Mouse (Mus musculus) midbrain, embryonic 12.5 days (tissue): ENCODE measurements at regions not wholly inside any gene's neighbourhood (a gene's known extent, or its start where the extent isn't known, plus 50 kb on each side); places are given as distances from the start of the nearest gene placed in this dataset.

Experiments used
- ATAC-seq: fragments of 200-750 bp; cut with Nextera tagmentation; 2 replicates; pipeline ENCODE4 v1.8.0; 2017; ENCODE audit warnings: low read depth, moderate TSS enrichment, moderate library complexity; ENCODE audit not compliant: low FRiP score
- H3K27ac ChIP-seq: fragments of 300-500 bp; sonication (generic); replicated peaks from 2 replicates; pipeline ENCODE4 v1.5.1; 2016; ENCODE audit warnings: mild to moderate bottlenecking
- H3K27me3 ChIP-seq: fragments of 300-500 bp; sonication (generic); 2 replicates; pipeline ENCODE4 v1.6.1; 2016; ENCODE audit warnings: mild to moderate bottlenecking
- H3K36me3 ChIP-seq: fragments of 300-500 bp; sonication (generic); 2 replicates; pipeline ENCODE4 v1.6.1; 2016
- H3K4me1 ChIP-seq: fragments of 300-500 bp; sonication (generic); 2 replicates; pipeline ENCODE4 v1.6.1; 2016
- H3K4me2 ChIP-seq: fragments of 300-500 bp; sonication (generic); replicated peaks from 2 replicates; pipeline ENCODE4 v1.6.1; 2016; ENCODE audit warnings: mild to moderate bottlenecking, moderate library complexity
- H3K4me3 ChIP-seq: fragments of 300-500 bp; sonication (generic); 2 replicates; pipeline ENCODE4 v1.5.1; 2016; ENCODE audit warnings: mild to moderate bottlenecking
- H3K9ac ChIP-seq: fragments of 300-500 bp; sonication (generic); replicated peaks from 2 replicates; pipeline ENCODE4 v1.6.1; 2016; ENCODE audit warnings: mild to moderate bottlenecking, moderate library complexity
- H3K9me3 ChIP-seq: fragments of 300-500 bp; sonication (generic); 2 replicates; pipeline ENCODE4 v1.6.1; 2016; ENCODE audit warnings: mild to moderate bottlenecking
- WGBS: fragments of 180-500 bp; shearing (Covaris S2); methylation state at CpG from one replicate; pipeline ENCODE4 v1.1.7; 2016; 5-methylcytosine and 5-hydroxymethylcytosine counted together

DNA sequence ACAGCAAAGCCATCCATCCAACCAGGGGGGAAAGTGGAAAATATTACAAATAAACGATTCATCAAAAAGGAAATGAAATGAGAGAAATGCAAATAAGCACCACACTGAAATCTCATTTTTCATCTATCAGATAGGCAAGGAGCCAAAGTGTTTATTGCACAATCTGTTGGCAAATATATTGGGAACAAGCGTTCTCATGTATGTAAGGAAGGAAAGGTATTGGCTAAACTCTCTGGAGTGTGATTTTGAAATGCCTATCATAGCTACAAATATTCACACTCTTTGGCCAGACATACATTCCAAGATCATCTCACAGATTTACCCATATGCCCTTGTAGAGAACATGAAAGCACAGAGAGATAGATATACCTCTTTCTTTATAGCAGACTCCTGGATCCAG, 90.6 kb upstream of the Ppp1r12a start:
- H3K9ac ChIP-seq = no peak overlapping the region
- H3K4me1 ChIP-seq = no peaks in the 10 kb centered on the region
- H3K9me3 ChIP-seq = no peaks in the 10 kb centered on the region
- no peaks in the 10 kb centered on the region for H3K36me3 ChIP-seq
- no peak overlapping the region for H3K4me2 ChIP-seq
- H3K27ac ChIP-seq = no peak overlapping the region
- H3K27me3 ChIP-seq = no peaks in the 10 kb centered on the region
- WGBS = 92% methylated on average over 2 of the region's 2 CpGs
- ATAC-seq = no peak
- H3K4me3 ChIP-seq = no peak overlapping the region

DNA sequence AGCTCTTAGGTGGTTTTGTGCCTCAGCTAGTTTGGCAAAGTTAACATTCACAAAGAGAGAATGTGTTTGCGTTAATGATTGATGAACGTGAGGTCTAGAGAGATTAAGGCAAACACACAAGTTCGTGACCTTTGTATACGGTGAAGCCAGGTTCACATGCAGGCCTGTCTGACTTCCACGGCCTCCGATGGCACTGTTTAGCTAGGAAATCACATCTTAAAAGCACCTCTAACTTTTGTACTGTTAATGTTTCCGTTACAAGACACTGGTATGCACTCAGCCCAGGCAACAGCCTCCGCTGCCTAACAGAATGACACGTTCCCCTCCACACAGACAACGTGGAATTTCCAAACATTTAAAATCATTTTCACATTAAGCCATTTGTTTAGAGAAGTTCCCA, 94.3 kb upstream of the Ppp1r12a start:
- H3K4me2 ChIP-seq = no peak overlapping the region
- no peaks in the 10 kb centered on the region for H3K4me1 ChIP-seq
- H3K4me3 ChIP-seq = no peak overlapping the region
- H3K27ac ChIP-seq = no peak overlapping the region
- no peaks in the 10 kb centered on the region for H3K9me3 ChIP-seq
- H3K9ac ChIP-seq = no peak overlapping the region
- WGBS = 85% methylated on average over 10 of the region's 10 CpGs
- ATAC-seq = no peak
- H3K27me3 ChIP-seq = no peaks in the 10 kb centered on the region
- no peaks in the 10 kb centered on the region for H3K36me3 ChIP-seq

DNA sequence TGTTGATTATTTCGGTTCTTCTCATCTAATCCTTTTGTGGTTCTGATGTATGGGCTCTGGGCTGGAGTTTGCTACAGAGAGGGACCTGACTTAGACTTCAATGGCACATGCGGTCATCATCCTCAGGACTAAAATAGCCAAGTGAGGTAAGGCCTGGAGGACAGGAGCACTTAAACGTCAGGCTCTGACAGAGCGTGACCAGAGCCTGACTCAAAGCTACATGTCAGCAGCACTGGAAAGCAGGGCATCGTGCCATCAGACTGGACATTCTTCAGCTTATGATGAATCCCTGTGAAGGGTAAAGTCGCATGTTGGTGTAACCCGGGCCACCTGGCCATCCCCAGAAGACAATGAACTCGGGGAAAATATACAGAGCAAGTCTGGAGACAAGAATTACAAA, 95.8 kb upstream of the Ppp1r12a start:
- H3K4me2 ChIP-seq = no peak overlapping the region
- no peak overlapping the region for H3K9ac ChIP-seq
- no peaks in the 10 kb centered on the region for H3K9me3 ChIP-seq
- H3K4me1 ChIP-seq = no peaks in the 10 kb centered on the region
- no peak for ATAC-seq
- 88% methylated on average over 8 of the region's 8 CpGs for WGBS
- no peak overlapping the region for H3K4me3 ChIP-seq
- no peak overlapping the region for H3K27ac ChIP-seq
- H3K27me3 ChIP-seq = no peaks in the 10 kb centered on the region
- H3K36me3 ChIP-seq = no peaks in the 10 kb centered on the region

DNA sequence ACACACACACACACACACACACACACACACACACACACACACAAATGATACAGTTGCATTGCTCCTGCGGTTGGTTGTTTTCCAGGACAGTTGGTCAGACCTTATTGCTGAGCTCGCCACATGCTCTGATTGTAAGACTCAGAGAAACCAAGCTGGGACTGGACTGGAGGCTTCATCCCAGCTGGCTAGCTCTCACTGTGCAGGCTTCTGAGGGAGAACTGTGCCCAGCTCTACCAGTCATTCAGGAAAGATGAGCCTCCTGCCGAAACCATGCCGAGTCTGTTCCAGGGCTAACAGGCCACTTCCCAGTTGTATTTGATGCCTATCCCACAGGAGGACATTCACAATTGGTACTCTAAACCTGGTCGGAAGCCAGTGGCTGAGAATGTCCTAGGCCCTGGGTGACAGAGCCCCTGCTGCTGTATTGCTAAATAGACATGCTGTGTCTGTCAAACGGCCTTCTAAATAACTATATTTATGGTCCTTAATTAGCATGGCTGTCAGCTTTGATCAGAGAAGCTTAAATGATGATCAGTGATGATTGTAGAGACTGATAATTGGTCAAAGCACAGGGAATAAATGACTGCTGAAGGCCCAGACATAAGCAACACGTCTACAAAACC, 100.1 kb upstream of the Ppp1r12a start:
- H3K9me3 ChIP-seq = no peaks in the 10 kb centered on the region
- H3K4me2 ChIP-seq = no peak overlapping the region
- H3K4me1 ChIP-seq = no peaks in the 10 kb centered on the region
- WGBS = 66% methylated on average over 7 of the region's 7 CpGs
- no peak overlapping the region for H3K9ac ChIP-seq
- H3K27ac ChIP-seq = no peak overlapping the region
- ATAC-seq = 0 out of 2 replicates have a peak, but pooled peaks have one; percentile 23
- no peak overlapping the region for H3K4me3 ChIP-seq
- H3K27me3 ChIP-seq = no peaks in the 10 kb centered on the region
- H3K36me3 ChIP-seq = no peaks in the 10 kb centered on the region

DNA sequence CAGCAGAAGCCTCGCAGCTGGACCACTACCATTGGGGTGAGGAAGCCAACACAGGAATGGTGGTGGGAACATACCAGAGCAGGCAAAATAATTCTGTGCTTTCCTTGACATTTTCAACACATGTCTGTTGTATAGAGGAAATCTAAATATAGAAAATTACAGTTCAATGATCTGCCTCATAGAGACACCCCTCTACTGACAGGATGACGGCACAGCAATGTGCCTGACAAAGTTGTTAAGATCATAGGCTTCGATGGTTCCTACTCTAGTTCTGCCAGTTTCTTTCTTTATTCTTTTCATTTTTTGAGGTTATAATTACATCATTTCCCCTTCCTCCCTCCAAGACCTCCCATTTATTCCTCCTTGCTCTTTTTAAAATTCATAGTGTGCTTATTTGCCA, 101.4 kb upstream of the Ppp1r12a start:
- Histone ChIP-seq H3K9me3 (no peaks in the 10 kb centered on the region), H3K36me3 (no peaks in the 10 kb centered on the region), H3K9ac (no peak overlapping the region), H3K4me3 (no peak overlapping the region), H3K27ac (no peak overlapping the region), H3K27me3 (no peaks in the 10 kb centered on the region), H3K4me2 (no peak overlapping the region), H3K4me1 (no peaks in the 10 kb centered on the region)
- 93% methylated on average over 3 of the region's 3 CpGs for WGBS
- ATAC-seq = no peak

DNA sequence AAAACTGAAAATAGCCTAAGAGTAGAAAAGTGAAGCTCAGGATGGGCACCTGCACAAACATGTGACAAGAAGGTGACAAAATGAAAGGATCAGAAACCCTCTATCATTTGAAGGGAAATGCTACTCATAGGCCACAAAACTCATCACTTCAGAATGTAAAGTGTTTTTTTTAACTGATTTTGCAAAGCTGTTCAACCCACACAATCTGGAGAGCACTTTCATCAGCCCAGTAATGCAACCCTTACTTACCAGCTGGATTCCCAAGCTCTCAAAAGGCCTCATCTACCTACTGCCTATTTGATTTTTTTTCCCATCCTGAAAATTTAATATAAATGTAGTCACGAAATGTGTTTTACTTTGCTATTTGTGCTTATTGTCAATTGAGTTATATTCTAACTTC, 110.4 kb upstream of the Ppp1r12a start:
- Histone ChIP-seq H3K36me3 (no peaks in the 10 kb centered on the region), H3K4me1 (no peaks in the 10 kb centered on the region), H3K27me3 (no peaks in the 10 kb centered on the region), H3K4me2 (no peak overlapping the region), H3K9me3 (no peaks in the 10 kb centered on the region), H3K27ac (no peak overlapping the region), H3K4me3 (no peak overlapping the region), H3K9ac (no peak overlapping the region)
- WGBS = 92% methylated on average over 1 of the region's 1 CpGs
- ATAC-seq = no peak

DNA sequence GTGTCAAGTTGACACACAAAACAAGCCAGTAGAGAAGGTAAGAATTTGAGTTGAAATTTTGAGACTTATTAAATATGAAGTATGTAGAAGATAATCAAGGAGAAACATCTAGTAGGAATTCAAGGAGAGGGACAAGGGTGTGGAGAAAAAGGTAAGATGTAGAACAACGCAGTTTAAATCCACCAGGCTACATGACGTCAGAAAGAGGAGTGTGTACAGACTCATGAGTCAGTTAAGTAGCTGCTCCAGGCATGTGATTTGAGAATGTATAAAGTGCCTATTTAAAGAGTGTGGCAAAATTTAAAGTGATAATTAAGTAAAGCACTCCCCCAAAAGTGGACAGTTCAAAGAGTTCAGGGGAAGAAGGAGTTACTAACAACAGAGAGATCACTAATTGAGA, 113.6 kb upstream of the Ppp1r12a start:
- no peak for ATAC-seq
- Histone ChIP-seq H3K9ac (no peak overlapping the region), H3K27ac (no peak overlapping the region), H3K36me3 (no peaks in the 10 kb centered on the region), H3K4me2 (no peak overlapping the region), H3K27me3 (no peaks in the 10 kb centered on the region), H3K9me3 (no peaks in the 10 kb centered on the region), H3K4me3 (no peak overlapping the region), H3K4me1 (no peaks in the 10 kb centered on the region)
- WGBS = 89% methylated on average over 2 of the region's 2 CpGs

DNA sequence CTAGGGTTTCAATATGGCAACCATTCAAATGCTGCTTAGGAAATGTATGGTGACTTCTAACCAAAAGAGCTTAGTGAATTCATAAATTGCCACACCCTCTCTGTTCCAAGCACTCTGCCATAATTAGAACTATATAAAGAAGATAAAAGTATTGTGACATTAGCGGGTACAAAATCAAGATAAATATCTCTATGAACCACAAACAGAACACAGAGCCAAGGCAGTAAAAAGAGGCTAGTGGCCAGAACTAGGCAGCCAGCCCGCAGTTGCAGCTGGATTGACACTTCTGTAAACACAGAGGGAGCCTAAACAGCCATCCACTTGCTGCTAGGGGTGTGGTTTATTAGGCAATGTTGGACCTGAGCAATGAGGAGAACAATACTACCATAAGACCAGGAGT, 118.5 kb upstream of the Ppp1r12a start:
- no peaks in the 10 kb centered on the region for H3K36me3 ChIP-seq
- H3K27ac ChIP-seq = no peak overlapping the region
- H3K9me3 ChIP-seq = no peaks in the 10 kb centered on the region
- H3K4me2 ChIP-seq = no peak overlapping the region
- no peak for ATAC-seq
- H3K4me3 ChIP-seq = no peak overlapping the region
- no peak overlapping the region for H3K9ac ChIP-seq
- WGBS = 82% methylated on average over 2 of the region's 2 CpGs
- no peaks in the 10 kb centered on the region for H3K27me3 ChIP-seq
- no peaks in the 10 kb centered on the region for H3K4me1 ChIP-seq

DNA sequence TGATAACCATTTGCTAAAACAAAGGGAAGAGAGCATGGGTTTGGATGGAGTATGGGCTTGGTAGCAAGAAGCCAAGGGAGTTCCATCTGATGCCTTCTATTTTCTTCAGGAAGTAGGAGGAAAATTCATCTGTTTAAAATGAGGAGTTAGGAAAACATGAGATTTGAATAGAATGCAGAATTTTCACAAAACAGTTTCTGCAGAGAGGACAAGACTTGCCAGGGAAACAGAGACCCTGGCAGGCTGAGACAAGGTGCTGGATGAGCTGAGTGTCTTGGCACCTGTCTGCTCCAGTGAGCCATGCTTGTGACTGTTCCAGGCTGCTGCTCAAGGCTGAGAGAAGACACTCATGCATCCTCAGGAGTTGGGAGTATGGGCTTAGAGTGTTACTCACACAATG, 122.0 kb upstream of the Ppp1r12a start:
- Histone ChIP-seq H3K4me1 (no peaks in the 10 kb centered on the region), H3K36me3 (no peaks in the 10 kb centered on the region), H3K4me2 (no peak overlapping the region), H3K9me3 (no peaks in the 10 kb centered on the region), H3K4me3 (no peak overlapping the region), H3K27me3 (no peaks in the 10 kb centered on the region), H3K9ac (no peak overlapping the region), H3K27ac (no peak overlapping the region)
- no peak for ATAC-seq

DNA sequence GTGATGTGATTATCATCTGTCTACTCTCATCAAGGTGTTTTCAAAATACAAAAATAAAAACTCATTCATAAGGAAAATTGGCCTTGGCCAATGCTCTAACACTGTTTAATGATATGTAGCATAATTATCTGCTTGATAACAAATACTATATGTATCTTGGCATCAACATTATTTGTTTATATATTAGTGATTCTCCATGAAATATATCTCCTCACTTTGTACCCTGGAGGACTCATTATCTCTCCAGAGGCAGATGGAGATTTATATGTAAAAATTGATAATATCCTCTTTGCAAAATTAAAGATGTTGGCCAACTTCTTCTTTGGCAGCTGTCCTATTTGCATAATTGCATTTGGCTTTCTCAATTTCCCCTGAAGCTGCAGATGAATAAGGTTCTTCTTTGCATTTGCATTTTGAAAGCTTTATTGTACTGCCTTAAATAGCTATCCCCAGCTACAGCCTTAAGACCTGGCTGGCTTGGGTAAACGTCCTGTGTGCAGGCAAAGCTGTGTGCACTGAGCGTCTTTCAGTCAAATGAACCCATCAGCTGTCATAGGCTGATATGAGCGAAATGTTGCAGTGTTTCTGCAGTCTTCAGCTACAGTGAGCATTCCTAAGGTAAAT, 124.7 kb upstream of the Otogl start:
- ATAC-seq = peak; percentile 64
- H3K9me3 ChIP-seq = no peaks in the 10 kb centered on the region
- H3K9ac ChIP-seq = no peak overlapping the region
- no peak overlapping the region for H3K4me2 ChIP-seq
- H3K27me3 ChIP-seq = no peaks in the 10 kb centered on the region
- H3K36me3 ChIP-seq = no peaks in the 10 kb centered on the region
- peak overlapping the region; percentile 60; the same call in 1 of the 2 replicates for H3K27ac ChIP-seq
- H3K4me3 ChIP-seq = no peak overlapping the region
- H3K4me1 ChIP-seq = no peaks in the 10 kb centered on the region
- 41% methylated on average over 3 of the region's 3 CpGs for WGBS

DNA sequence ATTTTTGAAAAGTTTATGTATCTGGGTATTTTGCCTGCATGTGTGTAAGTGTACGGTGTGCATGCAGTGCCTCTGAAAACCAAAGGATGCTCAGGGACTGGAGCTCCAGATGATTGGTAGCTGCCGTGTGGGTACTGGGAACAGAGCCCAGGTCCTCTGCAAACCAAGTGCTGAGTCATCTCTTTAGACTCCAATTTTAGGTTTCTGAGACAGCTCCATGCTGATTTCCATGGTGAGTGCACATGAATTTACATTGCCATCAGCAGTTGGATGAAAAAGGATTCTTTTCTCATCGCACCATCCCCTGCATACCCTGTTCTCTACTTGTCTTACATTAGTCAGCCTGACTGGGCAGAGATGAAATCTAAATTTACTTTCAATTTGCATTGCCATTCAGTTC, 122.1 kb upstream of the Otogl start:
- 97% methylated on average over 3 of the region's 3 CpGs for WGBS
- no peaks in the 10 kb centered on the region for H3K36me3 ChIP-seq
- H3K4me3 ChIP-seq = no peak overlapping the region
- no peaks in the 10 kb centered on the region for H3K4me1 ChIP-seq
- no peaks in the 10 kb centered on the region for H3K27me3 ChIP-seq
- no peak for ATAC-seq
- no peaks in the 10 kb centered on the region for H3K9me3 ChIP-seq
- no peak overlapping the region for H3K9ac ChIP-seq
- no peak overlapping the region for H3K27ac ChIP-seq
- H3K4me2 ChIP-seq = no peak overlapping the region

DNA sequence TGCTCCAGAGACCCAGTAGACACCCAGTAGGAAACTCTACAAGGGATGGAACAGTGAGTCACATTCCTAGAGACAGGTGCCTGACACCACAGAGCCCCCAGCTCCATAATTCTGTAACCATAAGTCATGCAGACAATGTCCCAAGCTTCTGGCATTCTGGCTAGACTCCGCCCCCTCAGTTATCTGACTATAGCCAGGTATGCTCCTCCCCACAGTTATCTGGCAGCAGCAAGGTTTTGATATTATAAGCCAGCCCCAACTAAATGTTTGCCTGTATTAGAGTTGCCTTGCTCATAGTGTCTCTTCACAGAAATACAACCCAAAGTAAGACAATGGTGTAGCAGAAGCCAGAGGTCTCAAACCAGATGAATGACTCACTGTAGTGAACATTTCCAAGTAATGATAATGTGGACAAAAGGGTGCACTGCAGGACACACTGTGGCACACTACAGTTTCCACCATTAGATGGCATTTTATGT, 121.4 kb upstream of the Otogl start:
- no peaks in the 10 kb centered on the region for H3K9me3 ChIP-seq
- H3K4me1 ChIP-seq = no peaks in the 10 kb centered on the region
- no peak overlapping the region for H3K4me2 ChIP-seq
- 91% methylated on average over 1 of the region's 1 CpGs for WGBS
- no peak overlapping the region for H3K9ac ChIP-seq
- no peak overlapping the region for H3K27ac ChIP-seq
- H3K36me3 ChIP-seq = no peaks in the 10 kb centered on the region
- no peak for ATAC-seq
- no peak overlapping the region for H3K4me3 ChIP-seq
- no peaks in the 10 kb centered on the region for H3K27me3 ChIP-seq

DNA sequence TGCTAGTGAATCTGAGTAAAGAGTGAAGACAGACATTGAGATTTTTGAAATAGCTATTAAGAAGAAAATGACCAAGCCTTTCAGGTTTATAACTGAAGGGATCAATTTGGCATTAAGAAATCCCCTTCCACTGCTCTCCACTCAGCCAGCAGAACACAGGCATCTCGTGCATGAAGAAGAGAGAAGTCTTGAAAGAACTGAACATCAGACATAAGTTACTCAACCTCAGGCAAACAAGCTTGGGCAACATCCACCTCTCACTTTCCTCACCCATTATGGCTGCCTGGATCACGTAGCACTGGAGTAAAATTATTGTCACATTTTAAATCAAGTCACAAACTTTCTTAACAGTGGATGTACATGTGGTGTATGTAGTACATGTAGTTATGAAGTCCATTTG, 115.6 kb upstream of the Otogl start:
- no peaks in the 10 kb centered on the region for H3K9me3 ChIP-seq
- no peak overlapping the region for H3K9ac ChIP-seq
- H3K27ac ChIP-seq = no peak overlapping the region
- H3K27me3 ChIP-seq = no peaks in the 10 kb centered on the region
- no peaks in the 10 kb centered on the region for H3K4me1 ChIP-seq
- no peak overlapping the region for H3K4me3 ChIP-seq
- WGBS = 69% methylated on average over 2 of the region's 2 CpGs
- no peak overlapping the region for H3K4me2 ChIP-seq
- ATAC-seq = no peak
- H3K36me3 ChIP-seq = no peaks in the 10 kb centered on the region
